Mouse (Mus musculus) urinary bladder, postnatal 14 days (tissue): Measurements from ENCODE around the gene Psmb9.

ENCODE experiments used
- DNase-seq: peaks from one replicate; pipeline ENCODE4 v3.0.0; 2021; ENCODE audit warnings: low spot score

Psmb9 gene

DNA sequence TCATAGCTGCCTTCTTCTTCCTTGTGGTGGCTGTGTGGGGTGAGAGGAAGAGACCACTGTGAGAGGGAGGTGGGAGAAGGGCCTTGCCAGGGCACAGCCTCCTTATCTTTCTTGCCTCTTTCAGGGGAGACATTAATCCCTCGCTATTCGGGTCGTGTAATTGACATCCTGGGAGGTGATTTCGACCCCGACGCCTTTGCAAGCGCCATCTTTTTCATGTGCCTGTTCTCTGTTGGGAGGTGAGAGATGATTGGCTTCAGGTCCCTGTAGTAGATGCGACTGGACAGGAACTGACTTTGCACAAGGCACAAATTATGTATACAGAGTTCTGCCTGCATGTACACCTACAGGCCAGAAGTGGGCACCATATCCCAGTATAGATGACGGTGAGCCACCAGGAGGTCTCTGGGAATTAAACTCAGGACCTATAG is 18.2 kb upstream of the Psmb9 start:
- DNase-seq: no peak

GRCm38 (mm10) chr17:34205021-34205745 is 17.6 kb upstream of the Psmb9 start:
- peak; percentile 45 for DNase-seq

DNA sequence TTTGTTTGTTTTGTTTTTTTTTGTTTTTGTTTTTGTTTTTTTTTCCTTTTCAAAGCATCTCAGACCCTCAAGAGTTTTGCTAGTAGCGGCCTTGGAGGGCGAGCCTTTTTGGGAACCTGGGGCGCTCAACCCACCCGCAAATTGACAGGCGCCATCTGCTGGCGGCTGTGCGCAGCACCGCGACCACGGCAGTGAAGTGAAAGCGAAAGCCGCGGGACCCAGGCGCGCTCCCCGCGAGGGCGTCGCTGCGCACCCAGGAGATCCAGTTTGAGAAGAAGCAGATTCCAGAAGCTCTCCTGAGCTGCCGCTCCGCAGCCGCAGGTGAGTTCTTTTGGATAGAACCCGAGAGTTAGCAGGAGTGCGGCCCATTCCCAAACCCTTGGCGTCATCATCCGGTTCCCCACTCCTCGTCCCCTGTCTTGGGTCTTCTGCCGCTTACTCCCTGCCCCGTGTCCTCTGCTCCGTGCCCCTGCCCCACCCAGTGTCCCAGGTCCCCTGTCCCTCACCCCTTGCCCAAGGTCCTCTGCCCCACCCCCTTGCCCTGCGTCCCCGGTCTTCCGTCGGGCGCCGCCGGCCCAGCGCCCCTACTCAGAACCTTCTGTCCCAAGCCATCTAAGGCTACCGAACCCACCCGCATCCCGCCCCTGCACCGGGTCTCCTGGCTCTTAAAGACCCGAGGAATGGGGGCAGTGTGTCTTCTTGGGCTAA is 16.9 kb upstream of the Psmb9 start:
- peak; percentile 91 for DNase-seq

DNA sequence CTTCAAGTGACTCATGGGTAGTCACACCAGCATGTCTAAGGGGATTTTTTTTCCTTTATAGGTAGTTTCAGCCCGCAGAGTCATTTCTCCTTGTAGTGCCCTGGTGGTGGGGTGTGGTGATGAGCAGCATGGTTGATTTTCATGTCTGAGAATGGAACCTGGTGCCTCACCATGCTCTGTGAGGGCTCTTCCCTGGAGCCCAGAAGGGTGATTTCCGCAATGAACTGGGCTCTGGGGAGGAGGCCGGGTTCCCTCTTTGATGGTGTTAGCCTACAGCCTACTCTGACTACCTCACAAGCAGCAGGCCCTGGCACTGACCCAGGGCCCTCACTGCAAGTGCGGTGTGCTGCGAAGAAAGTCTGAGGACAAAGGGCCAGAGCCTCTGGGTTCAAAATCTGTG is 15.9 kb upstream of the Psmb9 start, which contains the start of gene Tap2:
Gene Tap2 (plus strand): TSS at position 84 of the 400 bp plus-strand sequence.
- no peak for DNase-seq

DNA sequence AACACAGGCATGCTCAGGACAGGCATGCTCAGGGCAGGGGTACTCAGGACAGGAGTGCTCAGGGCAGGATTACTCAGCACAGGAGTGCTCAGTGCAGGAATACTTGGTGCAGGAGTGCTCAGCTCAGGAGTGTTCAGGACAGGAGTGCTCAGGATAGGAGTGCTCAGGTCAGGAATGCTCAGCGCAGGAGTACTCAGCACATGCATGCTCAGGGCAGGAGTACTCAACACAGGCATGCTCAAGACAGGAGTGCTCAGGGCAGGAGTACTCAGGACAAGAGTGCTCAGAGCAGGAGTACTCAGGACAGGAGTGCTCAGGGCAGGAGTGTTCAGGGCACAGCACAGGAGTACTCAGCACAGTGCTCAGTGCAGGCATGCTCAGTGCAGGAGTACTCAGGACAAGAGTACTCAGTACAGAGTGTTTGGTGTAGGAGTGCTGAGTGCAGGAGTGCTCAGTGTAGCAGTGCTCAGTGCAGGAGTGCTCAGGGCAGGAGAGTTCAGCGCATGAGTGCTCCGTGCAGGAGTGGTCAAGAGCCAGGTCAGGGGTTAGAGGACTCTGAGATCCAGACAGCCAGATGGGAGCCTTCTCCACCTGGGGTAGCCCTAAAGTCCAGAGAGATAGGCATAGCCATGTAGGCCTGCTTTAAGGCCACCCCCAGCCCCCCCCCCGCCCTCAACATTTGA is 15.3 kb upstream of the Psmb9 start:
- no peak for DNase-seq

- no peak for DNase-seq
Observed at GRCm38 (mm10) chr17:34201506-34202055, 14.0 kb upstream of the Psmb9 start.

- DNase-seq: no peak
Observed at GRCm38 (mm10) chr17:34200772-34201505, 13.4 kb upstream of the Psmb9 start.

DNA sequence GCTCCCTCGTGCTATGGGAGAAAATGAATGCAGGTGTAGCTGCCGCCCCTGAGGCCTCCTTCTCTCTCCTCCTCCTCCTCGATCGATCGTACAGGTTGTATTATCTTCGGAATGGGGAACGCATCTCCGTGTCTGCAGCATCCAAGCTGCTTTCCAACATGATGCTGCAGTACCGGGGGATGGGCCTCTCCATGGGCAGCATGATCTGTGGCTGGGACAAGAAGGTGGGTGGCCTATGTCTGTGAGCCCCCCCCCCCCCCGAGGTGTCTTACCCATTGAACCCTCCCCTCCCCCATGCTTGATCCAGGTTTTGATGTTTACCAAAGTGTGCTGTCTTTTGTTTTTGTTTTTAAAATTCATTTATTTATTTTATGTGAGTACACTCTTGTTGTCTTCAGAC is 12.5 kb upstream of the Psmb9 start:
- no peak for DNase-seq

DNA sequence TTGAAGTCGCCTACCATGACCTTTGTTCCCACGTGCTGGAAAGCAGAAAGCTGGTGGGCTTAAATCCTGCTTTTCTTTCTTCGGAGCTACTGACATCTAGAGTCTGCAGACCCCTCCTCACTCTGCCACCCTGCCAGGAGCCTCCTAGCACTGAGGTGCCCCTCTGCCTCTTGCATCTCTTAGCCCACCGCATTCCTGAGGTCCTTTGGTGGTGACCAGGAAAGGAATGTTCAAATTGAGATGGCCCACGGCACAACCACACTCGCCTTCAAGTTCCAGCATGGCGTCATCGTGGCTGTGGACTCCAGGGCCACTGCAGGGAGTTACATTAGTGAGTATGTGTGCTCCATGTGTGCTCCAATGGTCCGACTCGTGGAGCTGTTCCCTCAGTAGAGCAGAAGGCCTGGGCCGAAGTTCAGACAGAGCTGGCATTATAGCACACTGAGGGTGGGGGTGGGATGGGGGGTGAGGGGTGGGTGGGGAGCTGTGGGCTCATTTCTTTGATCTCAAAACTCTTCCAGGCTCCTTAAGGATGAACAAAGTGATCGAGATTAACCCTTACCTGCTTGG is 11.6 kb upstream of the Psmb9 start:
- no peak for DNase-seq

GRCm38 (mm10) chr17:34198521-34198912 is 11.0 kb upstream of the Psmb9 start:
- DNase-seq: no peak

DNA sequence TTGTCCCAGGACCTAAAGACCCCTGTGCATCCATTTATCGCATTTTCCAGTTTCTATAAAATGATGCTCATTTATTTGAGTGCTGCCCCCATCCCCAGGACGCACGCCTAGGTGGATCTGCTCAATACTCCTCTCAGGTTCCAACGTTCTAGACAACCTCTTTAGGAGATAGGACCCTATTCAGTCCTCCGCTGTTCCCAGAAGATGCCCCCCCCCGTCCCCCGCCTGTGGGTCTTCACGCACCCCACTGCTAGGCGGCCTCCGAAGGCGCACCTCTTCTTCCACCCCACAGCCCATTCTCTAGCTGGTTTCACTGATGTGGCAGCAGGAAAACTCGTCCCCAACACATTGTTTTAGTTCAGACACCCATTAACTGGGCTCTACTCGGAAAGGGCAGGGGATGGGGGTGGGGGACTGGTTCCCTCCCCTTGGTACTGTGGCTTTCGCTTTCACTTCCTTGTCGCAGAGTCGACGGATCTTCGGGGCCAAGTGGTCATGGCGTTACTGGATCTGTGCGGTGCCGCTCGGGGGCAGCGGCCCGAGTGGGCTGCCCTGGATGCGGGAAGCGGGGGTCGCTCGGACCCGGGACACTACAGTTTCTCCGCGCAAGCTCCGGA is 10.4 kb upstream of the Psmb9 start:
- DNase-seq: peak; percentile 54

- peak; percentile 96 for DNase-seq
Observed at GRCm38 (mm10) chr17:34196941-34197894, 9.7 kb upstream of the Psmb9 start, which contains the start of gene Psmb8. Psmb8 (plus strand) TSS chr17:34197721.

GRCm38 (mm10) chr17:34196491-34196890 is 8.9 kb upstream of the Psmb9 start:
- no peak for DNase-seq

DNA sequence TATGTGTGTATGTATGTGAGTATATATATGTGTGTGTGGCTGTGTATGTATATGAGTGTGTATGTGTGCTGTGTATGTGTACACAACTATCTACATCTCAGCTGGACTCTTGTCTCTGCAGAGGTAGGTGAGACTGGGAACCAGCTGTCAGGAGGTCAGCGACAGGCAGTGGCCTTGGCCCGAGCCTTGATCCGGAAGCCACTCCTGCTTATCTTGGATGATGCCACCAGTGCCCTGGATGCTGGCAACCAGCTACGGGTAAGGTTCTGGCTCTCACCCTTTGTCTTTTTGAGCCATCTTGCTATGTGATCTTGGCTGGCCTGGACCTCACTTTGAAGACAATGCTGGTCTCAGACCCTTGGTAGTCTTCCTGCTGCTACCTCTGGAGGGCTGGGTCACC is 7.2 kb upstream of the Psmb9 start:
- DNase-seq: no peak

DNA sequence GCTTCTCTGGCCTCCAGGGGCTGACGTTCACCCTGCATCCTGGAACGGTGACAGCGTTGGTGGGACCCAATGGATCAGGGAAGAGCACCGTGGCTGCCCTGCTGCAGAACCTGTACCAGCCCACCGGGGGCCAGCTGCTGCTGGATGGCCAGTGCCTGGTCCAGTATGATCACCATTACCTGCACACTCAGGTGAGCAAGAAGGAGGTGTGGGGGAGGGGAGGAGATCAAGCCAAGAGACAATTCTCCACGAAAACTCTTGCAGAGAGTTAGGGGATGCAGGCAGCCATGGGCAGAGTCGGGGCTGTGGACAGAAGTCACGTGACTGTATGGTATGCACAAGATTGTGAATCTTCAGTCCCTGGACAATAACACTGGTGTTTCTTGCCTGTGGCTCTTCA is 5.9 kb upstream of the Psmb9 start:
- no peak for DNase-seq

DNA sequence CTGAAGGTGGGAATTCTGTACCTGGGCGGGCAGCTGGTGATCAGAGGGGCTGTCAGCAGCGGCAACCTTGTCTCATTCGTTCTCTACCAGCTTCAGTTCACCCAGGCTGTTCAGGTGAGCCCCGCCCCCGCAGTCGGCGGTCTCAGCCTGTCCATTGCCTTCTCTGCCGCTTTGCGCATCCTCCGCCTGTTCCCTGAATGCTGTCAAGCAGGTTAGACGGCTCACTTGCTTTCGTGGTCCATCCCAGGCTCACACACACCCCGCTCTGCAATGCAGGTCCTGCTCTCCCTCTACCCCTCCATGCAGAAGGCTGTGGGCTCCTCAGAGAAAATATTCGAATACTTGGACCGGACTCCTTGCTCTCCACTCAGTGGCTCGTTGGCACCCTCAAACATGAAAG is 5.3 kb upstream of the Psmb9 start:
- DNase-seq: peak; percentile 75

- DNase-seq: no peak
Observed at GRCm38 (mm10) chr17:34188986-34189385, 1.4 kb upstream of the Psmb9 start.

GRCm38 (mm10) chr17:34188010-34188409 is 446 bp upstream of the Psmb9 start:
- peak; percentile 53 for DNase-seq

GRCm38 (mm10) chr17:34186885-34187260 is 691 bp downstream of the Psmb9 start:
- no peak for DNase-seq

DNA sequence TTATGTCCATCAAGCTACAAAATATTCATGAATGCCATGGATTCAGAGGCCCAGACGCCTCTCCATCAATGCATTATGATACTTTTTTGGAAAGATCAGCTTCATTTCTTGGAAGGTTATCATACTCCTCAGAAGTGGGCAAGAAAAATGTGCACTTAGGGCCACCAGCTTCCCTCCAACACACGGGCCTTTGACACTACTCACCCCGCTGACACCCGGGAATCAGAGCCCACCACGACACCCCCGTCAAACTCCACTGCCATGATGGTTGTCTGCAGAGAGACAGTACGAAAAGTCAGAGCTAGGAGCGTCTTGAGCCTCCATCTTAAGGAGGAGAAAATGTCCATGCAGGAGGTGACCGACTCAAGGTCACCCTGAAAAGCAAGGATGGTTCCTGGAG is 2.0 kb downstream of the Psmb9 start:
- DNase-seq: no peak
